Mouse (Mus musculus) urinary bladder, postnatal 36 days (tissue): ENCODE measurements around the gene P4hb.

Experiments used
- DNase-seq, 2 experiments: peaks; one replicate each; pipeline ENCODE4 v3.0.0; 2022; ENCODE audit warnings: low spot score in 2 of 2, mixed read lengths in 1 of 2

P4hb gene

GRCm38 (mm10) chr11:120510375-120511030 is 62.5 kb downstream of the P4hb start:
- DNase-seq, result no peak
